Mouse (Mus musculus) left cerebral cortex, adult 18-20 months (tissue): ENCODE measurements around the gene Lzic. TPM values are rescaled to one million over a fixed set of nuclear protein-coding genes. Genes with fewer than 3 reads are reported as not detected.
A peak's percentile ranks its signal among the peaks of the same experiment; 100 is the strongest.

Experiments
- DNase-seq, 2 experiments: peaks; one replicate each; pipeline ENCODE4 v3.0.0; 2021 to 2022; ENCODE audit warnings: low spot score in 2 of 2, mixed read lengths in 1 of 2
- total RNA-seq, 2 experiments: library from RNA; stranded (reverse); gene quantifications; 2 replicates each; pipeline ENCODE4 v1.2.3; 2021

Gene Lzic
- total RNA-seq, 2 experiments from 2014 or later = 16.4 to 16.7 TPM

GRCm38 (mm10) chr4:149475096-149475495 is 9.9 kb upstream of the Lzic start:
- DNase-seq = no peak

GRCm38 (mm10) chr4:149477078-149477477 is 8.0 kb upstream of the Lzic start, which contains the start of gene Tmem274:
Gene Tmem274 (plus strand): TSS chr4:149477378.
- no peak for DNase-seq

- peak in 1 of 2 experiments; percentile 4 for DNase-seq
These were observed 463 bp upstream of the Lzic start for GRCm38 (mm10) chr4:149484566-149484965.

- DNase-seq = peak in 1 of 2 experiments; percentile 19
These were observed 787 bp downstream of the Lzic start for GRCm38 (mm10) chr4:149485825-149486206.

- no peak for DNase-seq
These were observed 2.7 kb downstream of the Lzic start for GRCm38 (mm10) chr4:149487729-149488128.

- DNase-seq = no peak
These were observed 4.6 kb downstream of the Lzic start for GRCm38 (mm10) chr4:149489415-149490240.

GRCm38 (mm10) chr4:149491151-149491550 is 6.1 kb downstream of the Lzic start:
- DNase-seq = no peak

- no peak for DNase-seq
These were observed 11.6 kb downstream of the Lzic start for GRCm38 (mm10) chr4:149496612-149497011.

- no peak for DNase-seq
These were observed 13.9 kb downstream of the Lzic start for GRCm38 (mm10) chr4:149498901-149499300.

GRCm38 (mm10) chr4:149499790-149500189 is 14.8 kb downstream of the Lzic start:
- no peak for DNase-seq

- no peak for DNase-seq
These were observed 19.3 kb downstream of the Lzic start for GRCm38 (mm10) chr4:149504363-149504762.

GRCm38 (mm10) chr4:149504858-149505257 is 19.8 kb downstream of the Lzic start:
- no peak for DNase-seq

GRCm38 (mm10) chr4:149505261-149505967 is 20.4 kb downstream of the Lzic start:
- no peak for DNase-seq

- DNase-seq = no peak
These were observed 21.9 kb downstream of the Lzic start for GRCm38 (mm10) chr4:149506904-149507303.

- DNase-seq = no peak
These were observed 26.2 kb downstream of the Lzic start for GRCm38 (mm10) chr4:149511221-149511646.

- no peak for DNase-seq
These were observed 27.0 kb downstream of the Lzic start for GRCm38 (mm10) chr4:149512072-149512471.

- no peak for DNase-seq
These were observed 30.7 kb downstream of the Lzic start for GRCm38 (mm10) chr4:149515706-149516105.

- peak; percentile 92 to 96 for DNase-seq
These were observed 32.9 kb downstream of the Lzic start, which contains the start of gene Ctnnbip1 for GRCm38 (mm10) chr4:149517868-149518340. Gene Ctnnbip1 (plus strand): TSS chr4:149518236.

GRCm38 (mm10) chr4:149518351-149519220 is 33.6 kb downstream of the Lzic start:
- no peak for DNase-seq

- DNase-seq = no peak
These were observed 36.2 kb downstream of the Lzic start for GRCm38 (mm10) chr4:149521258-149521657.

GRCm38 (mm10) chr4:149523961-149524360 is 38.9 kb downstream of the Lzic start:
- no peak for DNase-seq
